In genomic region chr2:7530461-7531184, GRCm38 (mm10) we compare ENCODE assay signal across 16 mouse cellular contexts. TPM values are rescaled to one million over a fixed set of nuclear protein-coding genes. Genes with fewer than 3 reads are reported as not detected.
DNase-seq lines count a peak whose midpoint lies in the region; ATAC-seq lines count a peak whose summit lies in the region.
"Had no signal": no experiment of that assay in that cellular context is flagged by ENCODE, and none has a peak within 500 bp of the region (broad histone marks: within the 10 kb centered on the region; RNA-seq: fewer than 3 reads in every experiment).

No protein-coding gene starts in this region.

- no peaks in the 10 kb centered on the region for H3K27me3 ChIP-seq in midbrain, embryonic 10.5 days (ENCODE audit: low read depth, poor library complexity, severe bottlenecking)
- no peaks in the 10 kb centered on the region for H3K27me3 ChIP-seq in heart, embryonic 10.5 days (ENCODE audit: insufficient read depth, poor library complexity, severe bottlenecking)
- no peaks in the 10 kb centered on the region for H3K27me3 ChIP-seq in kidney, embryonic 16.5 days (ENCODE audit: insufficient read depth, low read length)
- H3K27me3 ChIP-seq: megakaryocyte, embryonic 14.5 days had no signal

- H3K9me3 ChIP-seq in midbrain, embryonic 10.5 days (replicated peaks): no peaks in the 10 kb centered on the region
- H3K9me3 ChIP-seq in heart, embryonic 10.5 days: no peaks in the 10 kb centered on the region
- no peaks in the 10 kb centered on the region for H3K9me3 ChIP-seq in kidney, embryonic 16.5 days (ENCODE audit: low read length)
- H3K9me3 ChIP-seq: megakaryocyte, embryonic 14.5 days had no signal

- H3K9ac ChIP-seq in kidney, embryonic 16.5 days (replicated peaks; ENCODE audit: low read length): no peak overlapping the region

- H3K4me1 ChIP-seq in midbrain, embryonic 10.5 days: peaks cover 42% of the 10 kb centered on the region
- peaks cover 4% of the 10 kb centered on the region; the same call in 1 of the 2 replicates for H3K4me1 ChIP-seq in heart, embryonic 10.5 days
- H3K4me1 ChIP-seq in kidney, embryonic 16.5 days (ENCODE audit: insufficient read depth, low read length): no peaks in the 10 kb centered on the region
- H3K4me1 ChIP-seq: megakaryocyte, embryonic 14.5 days had no signal

- H3K4me3 ChIP-seq in midbrain, embryonic 10.5 days: no peak overlapping the region
- no peak overlapping the region for H3K4me3 ChIP-seq in heart, embryonic 10.5 days
- no peak overlapping the region for H3K4me3 ChIP-seq in kidney, embryonic 16.5 days (ENCODE audit: low read length)
- H3K4me3 ChIP-seq: erythroblast, embryonic 14.5 days; megakaryocyte, embryonic 14.5 days had no signal

- DNase-seq in embryo, embryonic 10 days (ENCODE audit: low spot score): peak; percentile 9
- no peak for DNase-seq in embryo, embryonic 9.5 days (ENCODE audit: extremely low spot score)
- DNase-seq in right cerebral cortex, adult 18-20 months: peak; percentile 47
- no peak for DNase-seq in right cerebral cortex, postnatal 14 days
- no peak for DNase-seq in midbrain, embryonic 10.5 days (ENCODE audit: low spot score)
- DNase-seq in cerebellum, postnatal 36 days: no peak
- no peak for DNase-seq in heart, embryonic 10.5 days (ENCODE audit: low spot score)
- DNase-seq: cerebellum, adult 18-20 months; heart, postnatal 36 days; kidney, adult 11 months; kidney, postnatal 4 days; right cerebral cortex, postnatal 4 days; thymus, postnatal 4 days had no signal

- peak overlapping the region; percentile 70 for H3K27ac ChIP-seq in midbrain, embryonic 10.5 days (replicated peaks)
- H3K27ac ChIP-seq in heart, embryonic 10.5 days: no peak overlapping the region
- no peak overlapping the region for H3K27ac ChIP-seq in kidney, embryonic 16.5 days (ENCODE audit: low read length)

- no peak for ATAC-seq in kidney, embryonic 16.5 days (ENCODE audit: low FRiP score, low TSS enrichment)

- 49% methylated on average over 8 of the region's 8 CpGs for WGBS in midbrain, embryonic 10.5 days
- whole genome bisulfite sequencing in heart, embryonic 10.5 days: 86% methylated on average over 8 of the region's 8 CpGs
- 76% methylated on average over 8 of the region's 8 CpGs for WGBS in kidney, embryonic 16.5 days

- H3K4me2 ChIP-seq in kidney, embryonic 16.5 days (replicated peaks; ENCODE audit: low read depth, low read length): no peak overlapping the region

- no peaks in the 10 kb centered on the region for H3K36me3 ChIP-seq in midbrain, embryonic 10.5 days
- no peaks in the 10 kb centered on the region for H3K36me3 ChIP-seq in heart, embryonic 10.5 days
- no peaks in the 10 kb centered on the region for H3K36me3 ChIP-seq in kidney, embryonic 16.5 days (ENCODE audit: insufficient read depth, low read length)

RNA-seq across cellular contexts. Expression of gene Celf2, which starts 21.3 kb away (rescaled TPM):
- 63.6 and 80.5 TPM in 2 replicates for polyA plus RNA-seq in midbrain, embryonic 10.5 days (2016; fragmentation: Nextera tagmentation; extraction: Ambion mirVana)
- 38.2 and 53.8 TPM in 2 replicates for polyA plus RNA-seq in heart, embryonic 10.5 days (2016; fragmentation: Nextera tagmentation; extraction: Ambion mirVana)
- polyA plus RNA-seq in kidney, embryonic 16.5 days (2015; fragmentation: Nextera tagmentation; extraction: Ambion mirVana): 15.9 and 16.5 TPM in 2 replicates

Comparison
In these comparisons a context has a peak if more than half of its experiments do, and no peak if none do; other contexts are left out.
1. DNase-seq: peak in embryo, embryonic 10 days (single experiment) and right cerebral cortex, adult 18-20 months (single experiment); none in embryo, embryonic 9.5 days (single experiment), right cerebral cortex, postnatal 14 days (single experiment), midbrain, embryonic 10.5 days (single experiment), cerebellum, postnatal 36 days (0 of 2) and heart, embryonic 10.5 days (single experiment).